Mouse (Mus musculus) left cerebral cortex, adult 8-10 months (tissue): Measurements from ENCODE around the gene Tns3. TPM values are rescaled to one million over a fixed set of nuclear protein-coding genes. Genes with fewer than 3 reads are reported as not detected.

Experiments used
- DNase-seq, 2 experiments: peaks; one replicate each; pipeline ENCODE4 v3.0.0; 2022; ENCODE audit warnings: low spot score in 2 of 2
- total RNA-seq, 4 experiments: library from RNA; stranded (reverse); gene quantifications; 2 replicates each; pipeline ENCODE4 v1.2.4; 2022

Gene Tns3
- total RNA-seq, 4 experiments from 2014 or later, result 37.0 to 47.0 (median 41.1) TPM

- DNase-seq, result no peak
These were observed 12.8 kb downstream of the Tns3 start for GRCm38 (mm10) chr11:8651448-8652035.

DNA sequence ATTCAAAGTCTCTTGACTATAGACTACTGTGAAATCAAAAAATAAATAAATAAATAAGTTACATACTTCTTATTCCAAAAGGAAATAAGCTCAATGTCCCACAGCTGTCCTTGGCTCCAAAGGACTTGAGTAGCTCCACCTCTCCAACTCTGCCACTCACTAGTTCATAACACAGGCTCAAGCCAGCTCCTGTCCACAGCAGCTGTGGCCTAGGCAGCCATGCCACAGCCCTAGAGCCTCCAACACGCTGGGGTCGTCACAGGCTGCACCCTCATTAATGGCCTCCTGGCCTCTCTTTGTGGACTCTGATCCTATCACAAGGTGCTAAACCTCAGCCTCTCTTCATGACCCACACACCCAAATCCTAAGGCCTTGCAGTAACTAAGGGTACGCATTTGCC lies 18.7 kb downstream of the Tns3 start:
- no peak for DNase-seq

- no peak for DNase-seq
These were observed 20.1 kb downstream of the Tns3 start for GRCm38 (mm10) chr11:8644272-8644671.

GRCm38 (mm10) chr11:8641634-8642277 lies 22.6 kb downstream of the Tns3 start:
- DNase-seq, result no peak

DNA sequence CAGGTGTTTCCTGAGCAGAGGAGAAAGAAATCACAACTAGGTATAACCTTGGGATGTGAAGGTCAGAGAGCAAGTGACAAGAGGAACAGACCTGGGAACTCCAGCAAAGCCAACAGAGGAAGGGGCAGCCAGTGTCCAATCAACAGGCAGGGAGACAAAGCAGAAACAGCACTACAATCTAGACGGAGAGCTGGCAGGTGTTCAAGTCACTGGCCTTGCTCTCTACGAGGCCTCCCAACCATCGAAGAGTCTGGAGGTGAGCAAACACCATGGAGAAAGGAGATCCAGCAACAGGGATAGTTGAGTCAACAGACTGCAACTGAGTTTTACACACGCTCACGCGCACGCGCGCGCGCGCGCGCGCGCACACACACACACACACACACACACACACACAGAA lies 24.6 kb downstream of the Tns3 start:
- DNase-seq, result no peak

GRCm38 (mm10) chr11:8639007-8639718 lies 25.2 kb downstream of the Tns3 start:
- no peak for DNase-seq

GRCm38 (mm10) chr11:8637469-8638447 lies 26.6 kb downstream of the Tns3 start:
- no peak for DNase-seq

- DNase-seq, result no peak
These were observed 27.7 kb downstream of the Tns3 start for GRCm38 (mm10) chr11:8636680-8637079.

DNA sequence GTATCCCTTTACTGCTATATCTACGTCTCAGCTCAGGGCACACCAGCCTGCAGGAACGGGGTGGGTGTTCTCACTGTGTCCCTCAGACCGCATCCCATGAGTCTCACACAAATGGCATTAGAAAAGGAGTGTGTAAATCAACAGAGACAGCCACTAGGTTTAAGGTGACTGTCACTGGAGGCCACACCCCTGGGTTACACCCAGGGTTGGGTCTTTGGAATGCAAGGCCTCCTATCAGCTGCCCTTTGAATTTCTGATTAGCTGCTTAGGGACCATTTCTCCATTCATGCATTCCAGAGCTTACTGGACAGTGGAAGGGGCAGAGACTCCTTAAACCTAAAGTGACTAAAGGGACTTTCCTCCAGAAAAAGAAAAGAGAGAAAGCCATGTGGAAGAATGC lies 28.6 kb downstream of the Tns3 start:
- DNase-seq, result no peak

DNA sequence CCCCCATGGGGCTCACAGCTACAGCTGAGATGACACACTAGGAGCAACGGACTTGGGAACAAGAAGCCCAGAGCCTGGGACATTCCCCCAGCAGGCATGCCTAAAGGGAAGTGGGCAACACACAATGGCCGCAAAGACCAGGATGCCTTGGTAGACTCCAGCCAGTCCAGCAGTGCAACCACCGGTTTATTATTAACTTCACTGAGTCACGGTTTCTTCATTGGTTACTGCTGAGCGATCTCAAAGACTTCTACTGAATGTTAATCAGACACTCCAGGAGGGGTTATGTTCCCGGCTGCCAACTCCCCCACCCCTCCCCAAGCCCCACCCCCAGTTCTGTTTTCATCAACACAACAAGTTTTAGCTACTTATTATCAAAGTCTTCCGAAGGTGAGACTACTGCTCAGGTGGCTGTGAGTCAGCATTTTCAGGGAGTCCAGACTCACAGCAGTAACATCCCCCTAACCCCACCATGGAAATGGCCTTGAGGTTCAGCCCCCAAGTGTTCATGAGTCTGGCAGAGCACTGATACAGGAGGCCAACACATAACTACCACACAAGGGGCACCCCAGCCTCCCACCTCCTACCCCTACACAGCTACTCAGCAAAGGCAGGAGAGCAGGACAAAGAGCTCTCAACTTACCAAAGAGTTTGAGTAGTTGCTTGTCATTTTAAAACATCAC lies 29.5 kb downstream of the Tns3 start:
- DNase-seq, result no peak

DNA sequence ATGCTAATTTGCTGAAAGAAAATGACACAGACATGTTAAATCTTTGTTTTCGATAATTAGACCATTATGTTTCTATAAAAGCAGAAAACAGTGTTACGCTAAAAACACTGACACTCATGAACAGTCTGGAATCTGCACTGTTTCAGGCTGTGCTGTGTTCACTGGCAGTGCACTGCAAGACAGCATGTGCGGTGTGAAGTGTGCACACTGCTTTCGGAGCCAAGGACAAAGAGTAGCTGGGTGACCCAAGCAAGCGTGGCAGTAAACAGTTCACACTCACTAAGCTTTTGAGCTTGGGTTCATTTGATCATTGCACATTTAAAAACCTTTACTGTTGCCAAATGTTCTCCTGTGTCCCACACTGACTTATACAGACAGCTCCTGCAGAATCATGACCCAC lies 32.2 kb downstream of the Tns3 start:
- no peak for DNase-seq

DNA sequence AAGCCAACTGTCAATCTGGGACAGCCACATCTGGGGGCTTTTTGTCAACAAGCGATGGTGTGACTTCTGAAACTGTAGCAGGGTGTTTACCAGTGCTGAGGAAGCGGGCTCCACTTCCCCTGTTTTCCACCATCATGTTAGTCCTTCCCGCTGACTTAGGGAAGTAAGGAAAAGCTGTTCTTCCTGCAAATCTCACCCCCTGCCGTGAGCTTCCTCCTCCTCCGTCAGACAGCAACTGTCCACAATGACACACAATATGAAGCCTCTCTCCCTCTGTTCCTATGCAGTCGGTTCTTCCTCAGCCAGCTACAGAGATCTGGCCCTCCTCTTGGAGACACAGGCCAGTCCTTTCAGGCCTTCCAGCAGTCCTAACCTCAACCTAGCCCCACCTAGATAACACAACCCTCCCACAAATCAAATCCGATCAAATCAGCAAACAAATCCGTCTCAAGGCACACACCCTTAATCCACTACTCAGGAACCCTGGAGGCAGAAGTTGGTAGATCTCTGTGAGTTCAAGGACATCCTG lies 34.4 kb downstream of the Tns3 start:
- no peak for DNase-seq

GRCm38 (mm10) chr11:8629326-8629725 lies 35.0 kb downstream of the Tns3 start:
- no peak for DNase-seq

GRCm38 (mm10) chr11:8628846-8629253 lies 35.5 kb downstream of the Tns3 start:
- no peak for DNase-seq

DNA sequence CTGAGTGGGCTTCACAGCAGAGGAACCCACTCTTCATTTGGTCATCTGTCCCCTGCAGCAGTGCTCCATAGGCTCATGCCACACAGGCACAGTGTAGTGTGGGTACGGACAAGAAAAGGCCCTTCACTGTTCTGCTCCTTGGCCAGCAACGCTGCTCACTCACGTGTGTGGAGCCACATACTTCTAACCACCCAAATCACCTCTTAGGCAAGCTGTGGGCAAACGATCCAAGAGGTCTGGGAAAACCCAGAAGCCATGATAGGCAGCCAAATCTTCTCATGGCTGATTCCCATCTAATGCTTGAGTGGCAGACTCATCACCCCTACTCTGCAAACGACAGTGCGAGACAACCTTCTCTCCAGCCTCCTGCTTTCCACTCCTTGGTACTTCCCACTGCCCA lies 37.2 kb downstream of the Tns3 start:
- no peak for DNase-seq

DNA sequence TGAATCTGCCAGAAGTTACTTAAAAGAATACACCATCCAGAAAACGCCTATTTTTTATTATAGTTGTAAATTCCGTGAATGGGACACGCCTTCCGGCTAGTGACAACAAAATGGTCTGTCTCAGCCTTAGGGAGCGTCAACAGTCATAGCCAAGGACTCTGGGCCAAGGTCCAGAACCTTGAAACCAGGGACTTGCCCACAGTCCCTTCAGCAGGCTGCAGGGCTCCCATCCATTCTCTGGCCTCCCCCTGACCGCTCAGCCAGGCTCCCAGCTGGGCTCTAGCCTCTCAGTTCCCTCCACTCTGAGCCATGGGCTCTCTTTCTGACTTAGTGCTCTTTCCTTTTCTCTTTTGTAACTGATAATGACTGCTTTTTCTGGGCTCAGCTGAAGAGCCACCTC lies 37.6 kb downstream of the Tns3 start:
- DNase-seq, result no peak

DNA sequence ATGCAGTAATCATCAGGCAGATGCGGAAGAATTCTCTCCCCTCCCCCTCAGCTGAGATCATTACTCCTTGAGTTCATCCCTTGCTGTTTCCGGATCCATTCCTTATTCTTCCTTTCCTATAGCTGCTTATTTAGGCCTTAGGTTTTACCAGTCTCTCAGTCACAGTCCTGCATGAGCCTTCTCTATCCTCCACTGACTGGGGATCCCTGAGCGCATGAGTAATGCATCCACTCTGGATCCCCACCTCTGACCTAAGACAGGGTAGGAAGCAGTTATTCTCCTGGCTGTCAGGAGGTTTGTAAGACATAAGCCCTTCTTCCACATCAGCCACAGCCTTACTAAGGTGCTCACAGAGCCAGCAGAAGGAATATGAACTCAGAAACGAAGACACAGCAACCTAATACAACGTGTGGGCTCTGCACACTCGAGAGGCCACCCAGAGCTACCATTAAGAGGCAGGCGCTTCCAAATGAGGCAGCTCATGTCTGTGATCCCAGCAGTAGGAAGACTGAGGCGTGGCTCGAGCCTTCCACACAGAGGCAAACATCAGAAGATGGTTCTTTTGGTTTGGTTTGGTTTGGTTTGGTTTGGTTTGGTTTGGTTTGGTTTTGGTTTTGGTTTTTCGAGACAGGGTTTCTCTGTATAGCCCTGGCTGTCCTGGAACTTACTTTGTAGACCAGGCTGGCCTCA lies 38.3 kb downstream of the Tns3 start:
- no peak for DNase-seq

DNA sequence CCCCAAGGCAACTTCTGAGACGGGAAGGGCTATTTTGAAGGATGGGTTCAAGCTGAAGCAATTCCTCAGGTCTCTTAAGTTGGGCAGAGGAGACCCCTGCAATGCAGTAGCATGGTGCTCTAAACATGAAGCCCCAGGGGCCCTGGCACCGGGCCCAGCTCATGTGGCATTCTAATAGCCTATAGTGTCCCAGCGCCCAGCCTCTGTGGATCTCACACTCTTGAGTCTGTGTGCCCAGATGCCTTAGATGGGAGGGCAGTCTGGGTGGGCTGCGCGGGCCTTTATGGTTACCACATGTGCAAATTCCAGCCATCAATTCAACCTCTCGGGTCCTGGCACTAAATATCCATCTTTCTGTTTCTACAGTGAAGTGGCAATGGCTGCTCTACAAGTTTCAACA lies 38.9 kb downstream of the Tns3 start:
- DNase-seq, result no peak

DNA sequence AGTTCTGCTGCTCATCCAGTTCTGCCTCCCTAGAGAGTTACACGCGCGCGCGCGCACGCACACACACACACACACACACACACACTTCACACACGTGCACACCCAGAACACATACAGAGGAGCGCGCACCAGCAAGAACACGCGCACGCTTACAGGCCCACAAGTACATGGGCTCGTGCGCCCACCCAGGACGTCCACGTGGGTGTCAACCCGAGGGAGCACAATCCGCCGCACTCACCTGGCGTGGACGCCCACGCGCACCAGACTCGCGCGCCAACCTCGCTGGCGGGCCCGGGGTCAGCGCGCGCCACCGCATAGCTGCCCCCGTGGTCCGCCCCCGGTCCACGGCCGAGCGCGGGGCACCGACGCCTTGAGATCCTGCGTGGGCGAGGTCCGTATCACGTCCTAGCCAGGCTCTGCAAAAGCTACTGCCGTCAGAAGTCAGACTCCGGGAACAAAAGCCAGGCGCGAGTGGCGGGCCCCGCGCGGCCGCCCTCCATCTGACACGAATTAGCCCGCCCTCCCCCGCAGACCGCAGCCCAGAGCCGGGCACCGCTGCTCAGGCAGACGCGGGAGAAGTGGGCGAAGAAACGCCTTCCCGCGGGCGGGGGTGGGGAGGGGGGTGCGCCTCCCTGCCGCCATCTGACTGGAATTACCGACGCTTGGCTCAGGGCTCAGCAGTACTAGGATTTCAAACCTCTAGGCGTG lies 40.0 kb downstream of the Tns3 start:
- peak; percentile 23 to 48 for DNase-seq

GRCm38 (mm10) chr11:8623852-8624178 lies 40.5 kb downstream of the Tns3 start:
- no peak for DNase-seq
